Mouse (Mus musculus) heart, embryonic 11.5 days (tissue): ENCODE measurements at regions not wholly inside any gene's neighbourhood (a gene's known extent, or its start where the extent isn't known, plus 50 kb on each side); places are given as distances from the start of the nearest gene placed in this dataset.

Experiments
- ATAC-seq: fragments of 200-750 bp; cut with Nextera tagmentation; replicated peaks from 2 replicates; pipeline ENCODE4 v1.8.0; 2017; ENCODE audit warnings: moderate library complexity; ENCODE audit not compliant: insufficient number of reproducible peaks, low FRiP score, low TSS enrichment
- H3K27ac ChIP-seq: fragments of 300-500 bp; sonication (generic); 2 replicates; pipeline ENCODE4 v1.5.1; 2014; ENCODE audit warnings: mild to moderate bottlenecking, low read depth, low read length
- H3K27me3 ChIP-seq: fragments of 300-500 bp; sonication (generic); 2 replicates; pipeline ENCODE4 v1.6.1; 2014; ENCODE audit warnings: mild to moderate bottlenecking, low read length, mixed read lengths; ENCODE audit not compliant: control insufficient read depth, insufficient read depth
- H3K36me3 ChIP-seq: fragments of 300-500 bp; sonication (generic); 2 replicates; pipeline ENCODE4 v1.6.1; 2014; ENCODE audit warnings: mild to moderate bottlenecking, low read length, moderate library complexity, mixed read lengths; ENCODE audit not compliant: control insufficient read depth, insufficient read depth
- H3K4me1 ChIP-seq: fragments of 300-500 bp; sonication (generic); 2 replicates; pipeline ENCODE4 v1.6.1; 2014; ENCODE audit warnings: low read length; ENCODE audit not compliant: control insufficient read depth, insufficient read depth
- H3K4me2 ChIP-seq: fragments of 300-500 bp; sonication (generic); 2 replicates; pipeline ENCODE4 v1.6.1; 2014; ENCODE audit warnings: mild to moderate bottlenecking, moderate library complexity
- H3K4me3 ChIP-seq: fragments of 300-500 bp; sonication (generic); 2 replicates; pipeline ENCODE4 v1.5.1; 2014; ENCODE audit warnings: low read depth, low read length
- H3K9ac ChIP-seq: fragments of 300-500 bp; sonication (generic); 2 replicates; pipeline ENCODE4 v1.6.1; 2014; ENCODE audit warnings: mild to moderate bottlenecking, low read depth, low read length, moderate library complexity
- H3K9me3 ChIP-seq: fragments of 300-500 bp; sonication (generic); replicated peaks from 2 replicates; pipeline ENCODE4 v1.6.1; 2016; ENCODE audit warnings: low read length; ENCODE audit not compliant: control insufficient read depth
- WGBS: fragments of 180-500 bp; shearing (Covaris S2); extraction: QIAGEN DNeasy Blood & Tissue Kit; methylation state at CpG from one replicate; pipeline ENCODE4 v1.1.7; 2014; ENCODE audit not compliant: insufficient replicate concordance; 5-methylcytosine and 5-hydroxymethylcytosine counted together

- no peaks in the 10 kb centered on the region for H3K27me3 ChIP-seq
- peaks cover 6% of the 10 kb centered on the region; the same call in 1 of the 2 replicates for H3K4me1 ChIP-seq
- no peak overlapping the region for H3K27ac ChIP-seq
- no peak for ATAC-seq
- WGBS: 23% methylated on average over 13 of the region's 13 CpGs
- H3K4me2 ChIP-seq: peak overlapping the region; percentile 29
- H3K9ac ChIP-seq: no peak overlapping the region
- no peaks in the 10 kb centered on the region for H3K36me3 ChIP-seq
- no peak overlapping the region for H3K4me3 ChIP-seq
- no peaks in the 10 kb centered on the region for H3K9me3 ChIP-seq
These were observed 54.5 kb upstream of the Mafb start for GRCm38 (mm10) chr2:160421216-160421911.

- Histone ChIP-seq H3K27ac (no peak overlapping the region), H3K4me2 (no peak overlapping the region), H3K9me3 (no peaks in the 10 kb centered on the region), H3K4me3 (no peak overlapping the region), H3K36me3 (no peaks in the 10 kb centered on the region), H3K27me3 (no peaks in the 10 kb centered on the region), H3K9ac (no peak overlapping the region), H3K4me1 (peaks cover 6% of the 10 kb centered on the region; the same call in 1 of the 2 replicates)
- ATAC-seq: no peak
- 88% methylated on average over 7 of the region's 7 CpGs for WGBS
These were observed 57.6 kb upstream of the Mafb start for GRCm38 (mm10) chr2:160424491-160424890.

GRCm38 (mm10) chr2:160427431-160427830 is 60.6 kb upstream of the Mafb start:
- Histone ChIP-seq H3K9me3 (no peaks in the 10 kb centered on the region), H3K4me3 (no peak overlapping the region), H3K4me2 (no peak overlapping the region), H3K27me3 (no peaks in the 10 kb centered on the region), H3K4me1 (no peaks in the 10 kb centered on the region), H3K27ac (no peak overlapping the region), H3K9ac (no peak overlapping the region), H3K36me3 (no peaks in the 10 kb centered on the region)
- 71% methylated on average over 10 of the region's 10 CpGs for WGBS
- no peak for ATAC-seq

GRCm38 (mm10) chr2:160433252-160433651 is 66.4 kb upstream of the Mafb start:
- ATAC-seq: peak; percentile 70; the same call in 1 of the 2 replicates
- no peak overlapping the region for H3K4me2 ChIP-seq
- no peaks in the 10 kb centered on the region for H3K9me3 ChIP-seq
- H3K4me3 ChIP-seq: no peak overlapping the region
- H3K36me3 ChIP-seq: no peaks in the 10 kb centered on the region
- H3K27ac ChIP-seq: peak overlapping the region; percentile 81
- peaks cover 14% of the 10 kb centered on the region for H3K4me1 ChIP-seq
- H3K27me3 ChIP-seq: no peaks in the 10 kb centered on the region
- WGBS: 63% methylated on average over 10 of the region's 10 CpGs
- H3K9ac ChIP-seq: no peak overlapping the region

- H3K9me3 ChIP-seq: no peaks in the 10 kb centered on the region
- H3K4me2 ChIP-seq: no peak overlapping the region
- H3K4me3 ChIP-seq: no peak overlapping the region
- no peak overlapping the region for H3K9ac ChIP-seq
- H3K4me1 ChIP-seq: peaks cover 17% of the 10 kb centered on the region
- H3K27ac ChIP-seq: no peak overlapping the region
- ATAC-seq: no peak
- no peaks in the 10 kb centered on the region for H3K36me3 ChIP-seq
- H3K27me3 ChIP-seq: no peaks in the 10 kb centered on the region
- WGBS: 58% methylated on average over 5 of the region's 5 CpGs
These were observed 67.8 kb upstream of the Mafb start for GRCm38 (mm10) chr2:160434701-160435100.

GRCm38 (mm10) chr2:160435622-160436021 is 68.8 kb upstream of the Mafb start:
- Histone ChIP-seq H3K4me2 (no peak overlapping the region), H3K36me3 (no peaks in the 10 kb centered on the region), H3K4me1 (peaks cover 17% of the 10 kb centered on the region), H3K9me3 (no peaks in the 10 kb centered on the region), H3K4me3 (no peak overlapping the region), H3K27ac (no peak overlapping the region), H3K9ac (no peak overlapping the region), H3K27me3 (no peaks in the 10 kb centered on the region)
- ATAC-seq: no peak
- WGBS: 61% methylated on average over 3 of the region's 3 CpGs

GRCm38 (mm10) chr2:160439028-160439427 is 72.2 kb upstream of the Mafb start:
- H3K9me3 ChIP-seq: no peaks in the 10 kb centered on the region
- no peak overlapping the region for H3K4me3 ChIP-seq
- no peaks in the 10 kb centered on the region for H3K36me3 ChIP-seq
- 68% methylated on average over 2 of the region's 2 CpGs for WGBS
- H3K9ac ChIP-seq: no peak overlapping the region
- 0 out of 2 replicates have a peak, but pooled peaks have one; percentile 39 for ATAC-seq
- H3K27me3 ChIP-seq: 0 out of 2 replicates have a peak, but pooled peaks cover 2% of the 10 kb centered on the region
- no peak overlapping the region for H3K4me2 ChIP-seq
- H3K4me1 ChIP-seq: peaks cover 9% of the 10 kb centered on the region
- no peak overlapping the region for H3K27ac ChIP-seq

- Histone ChIP-seq H3K4me3 (no peak overlapping the region), H3K27me3 (0 out of 2 replicates have a peak, but pooled peaks cover 2% of the 10 kb centered on the region), H3K9me3 (no peaks in the 10 kb centered on the region), H3K4me1 (peaks cover 3% of the 10 kb centered on the region; the same call in 1 of the 2 replicates), H3K27ac (no peak overlapping the region), H3K9ac (no peak overlapping the region), H3K36me3 (no peaks in the 10 kb centered on the region), H3K4me2 (no peak overlapping the region)
- ATAC-seq: no peak
- 80% methylated on average over 9 of the region's 9 CpGs for WGBS
These were observed 73.4 kb upstream of the Mafb start for GRCm38 (mm10) chr2:160440236-160440635.

- Histone ChIP-seq H3K4me1 (peaks cover 7% of the 10 kb centered on the region), H3K4me3 (peak overlapping the region; percentile 38), H3K27me3 (peaks cover 5% of the 10 kb centered on the region), H3K9ac (0 out of 2 replicates have a peak overlapping the region, but pooled peaks have one; percentile 1), H3K36me3 (no peaks in the 10 kb centered on the region), H3K27ac (peak overlapping the region; percentile 35; the same call in 1 of the 2 replicates), H3K9me3 (no peaks in the 10 kb centered on the region), H3K4me2 (peak overlapping the region; percentile 76)
- WGBS: 11% methylated on average over 8 of the region's 8 CpGs
- no peak for ATAC-seq
These were observed 84.2 kb upstream of the Mafb start for GRCm38 (mm10) chr2:160451057-160451456.
